Mouse (Mus musculus) granulocyte monocyte progenitor cell, adult 5-6 weeks (primary cell): ENCODE measurements around the gene Agr2. TPM values are rescaled to one million over a fixed set of nuclear protein-coding genes. Genes with fewer than 3 reads are reported as not detected.

Experiments
- ATAC-seq: replicated peaks from 2 replicates; pipeline ENCODE4 v1.8.0; 2016; ENCODE audit warnings: mild to moderate bottlenecking, moderate TSS enrichment, inconsistent platforms; ENCODE audit not compliant: poor library complexity, severe bottlenecking
- total RNA-seq, 2 experiments: library from RNA; stranded (forward) in 1 of 2; stranded (reverse) in 1 of 2; fragments of 200-712, 200-1000 nt in 1 of 2; fragments of >200 nt in 1 of 2; fragmentation: Nextera tagmentation in 1 of 2; gene quantifications; 2 replicates each; pipeline ENCODE4 v1.2.3; 2014 to 2017

Gene Agr2
- total RNA-seq, 2 experiments from 2014 or later = not detected

DNA sequence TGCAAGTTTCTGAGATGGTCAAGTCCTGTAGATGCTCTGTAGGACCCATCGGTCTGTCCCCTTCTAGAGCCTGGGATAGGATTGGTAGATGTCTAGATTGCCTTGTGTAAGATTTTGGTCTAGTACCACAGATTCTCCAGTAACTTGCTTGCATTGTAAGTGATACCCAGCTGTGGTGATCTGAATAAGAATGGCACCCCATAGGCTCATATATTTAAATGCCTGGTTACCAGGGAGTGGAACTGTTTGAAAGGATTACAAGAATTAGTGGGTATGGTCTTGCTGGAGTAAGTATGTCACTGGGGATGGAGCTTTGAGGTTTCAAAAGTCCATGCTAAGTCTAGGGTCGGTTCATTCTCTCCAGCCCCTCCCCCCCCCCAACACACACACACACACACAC is 28.0 kb downstream of the Agr2 start:
- ATAC-seq = no peak

DNA sequence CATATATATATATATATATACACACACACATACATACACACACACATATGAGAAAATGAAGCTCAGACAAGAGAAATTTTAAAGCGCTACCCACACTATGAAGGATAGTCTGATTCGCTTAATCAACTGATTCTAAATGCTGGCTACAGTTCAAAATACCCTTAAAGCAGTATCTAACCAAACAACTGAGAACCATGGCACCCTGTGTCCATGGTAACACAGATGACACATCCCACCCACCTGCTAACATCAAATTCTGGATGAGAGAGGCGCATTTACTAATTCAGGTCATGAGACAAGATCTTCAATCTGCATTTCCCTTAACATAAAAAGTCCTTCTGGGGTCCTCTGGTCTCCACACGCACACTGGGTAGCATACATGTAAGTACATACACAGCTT is 33.4 kb downstream of the Agr2 start:
- ATAC-seq = no peak

DNA sequence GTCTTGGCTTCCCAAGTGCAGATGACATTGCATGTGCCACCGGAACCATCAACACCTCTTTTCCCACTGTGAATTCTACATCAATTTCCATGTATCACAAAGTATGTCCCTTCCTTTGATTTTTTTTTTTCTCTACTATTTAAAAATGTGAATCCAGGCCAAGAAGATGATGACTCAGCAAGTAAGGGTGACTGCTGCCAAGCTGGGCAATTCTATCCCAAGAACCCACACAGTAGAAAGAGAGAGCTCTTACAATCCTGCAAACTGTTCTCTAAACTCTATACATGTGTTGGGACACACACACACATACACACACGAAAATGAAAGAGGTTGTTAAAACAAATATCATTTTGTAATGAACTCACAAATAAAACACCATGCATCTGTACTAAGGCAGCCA is 34.5 kb downstream of the Agr2 start:
- no peak for ATAC-seq

GRCm38 (mm10) chr12:36028968-36029645 is 36.4 kb downstream of the Agr2 start:
- ATAC-seq = peak; percentile 85

DNA sequence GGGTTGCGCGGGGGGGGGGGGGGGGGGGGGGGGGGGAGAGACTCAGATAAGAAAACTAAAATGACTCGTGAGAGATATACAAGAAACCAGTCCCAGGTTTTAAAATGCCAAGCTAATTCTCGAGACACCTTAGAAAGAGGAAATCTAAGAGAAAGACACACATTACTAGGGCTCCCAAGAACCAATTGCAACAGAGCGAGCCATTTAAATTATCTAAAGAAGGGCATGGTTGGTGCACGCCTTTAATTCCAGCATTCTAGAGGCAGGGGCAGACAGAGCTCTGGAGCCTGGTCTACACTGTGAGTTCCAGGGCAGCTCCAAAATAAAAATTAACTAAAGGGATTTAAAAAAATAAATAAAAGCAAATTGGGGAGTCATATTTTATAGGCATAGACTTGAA is 37.0 kb downstream of the Agr2 start:
- ATAC-seq = peak; percentile 23; the same call in 1 of the 2 replicates

GRCm38 (mm10) chr12:36030660-36031363 is 38.1 kb downstream of the Agr2 start:
- no peak for ATAC-seq

- 0 out of 2 replicates have a peak, but pooled peaks have one; percentile 21 for ATAC-seq
Observed at GRCm38 (mm10) chr12:36032419-36032818, 39.7 kb downstream of the Agr2 start.

- peak; percentile 14; the same call in 1 of the 2 replicates for ATAC-seq
Observed at GRCm38 (mm10) chr12:36035501-36035900, 42.8 kb downstream of the Agr2 start.

DNA sequence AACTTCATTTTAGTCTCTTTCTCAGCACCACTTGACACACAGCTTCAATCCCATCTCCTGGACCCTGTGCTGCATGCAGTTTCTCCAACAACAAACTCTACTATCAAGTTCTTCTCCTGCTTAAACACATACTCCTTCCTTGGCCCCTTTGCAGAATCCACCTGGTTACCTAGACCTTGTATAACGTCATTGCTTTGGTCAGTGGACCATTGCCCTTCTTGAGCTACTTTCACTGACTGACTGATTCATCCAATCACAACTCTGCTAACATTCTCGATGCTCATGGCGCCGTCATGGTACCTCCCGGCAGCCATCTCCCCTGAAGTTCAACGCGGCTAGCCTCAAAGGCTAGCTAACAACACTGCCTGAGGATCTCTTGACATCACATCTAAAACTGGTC is 43.4 kb downstream of the Agr2 start:
- no peak for ATAC-seq

DNA sequence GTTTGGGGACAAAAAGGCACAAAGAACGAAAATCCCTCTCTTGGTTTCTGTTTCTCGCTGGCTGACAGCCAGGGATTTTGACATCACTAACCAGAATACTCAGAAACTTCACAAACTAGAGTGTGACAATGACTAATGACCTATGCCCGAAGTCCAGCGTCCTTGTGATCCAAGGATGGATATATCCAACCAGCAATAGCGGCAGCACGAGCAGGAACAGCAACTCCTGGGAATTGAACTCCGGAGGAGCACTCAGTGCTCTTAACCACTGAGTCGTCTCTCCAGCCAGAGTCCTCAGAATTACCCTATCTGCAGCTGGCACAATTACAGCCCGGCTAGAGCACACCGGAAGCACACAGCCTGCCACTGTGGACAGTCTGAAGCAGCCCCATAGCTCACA is 44.1 kb downstream of the Agr2 start:
- ATAC-seq = peak; percentile 49

DNA sequence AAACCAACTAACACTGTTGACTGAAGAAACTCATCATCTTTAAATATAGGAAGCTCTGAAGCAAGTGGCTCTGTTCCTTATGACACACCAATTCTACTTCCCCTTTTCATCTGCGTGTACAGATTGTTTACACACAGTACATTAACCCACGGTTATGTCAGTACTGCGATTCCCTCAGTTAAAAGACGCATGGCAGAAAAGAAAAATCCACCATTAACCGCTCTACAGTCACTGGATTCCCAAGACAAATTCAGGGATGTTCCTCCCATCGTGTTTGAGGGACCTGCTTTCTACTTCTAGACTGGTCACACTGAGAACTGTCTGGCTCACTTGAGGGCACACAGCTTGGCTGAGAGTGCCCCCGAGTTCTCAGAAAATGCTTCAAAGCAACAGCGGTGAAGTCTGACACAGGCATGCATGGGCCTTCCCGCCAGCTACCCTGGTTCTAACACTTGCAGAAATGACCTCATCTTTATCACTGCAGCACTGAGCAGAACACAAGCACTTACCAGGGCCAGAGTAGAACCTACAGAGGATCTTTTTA is 46.9 kb downstream of the Agr2 start:
- ATAC-seq = peak; percentile 72

DNA sequence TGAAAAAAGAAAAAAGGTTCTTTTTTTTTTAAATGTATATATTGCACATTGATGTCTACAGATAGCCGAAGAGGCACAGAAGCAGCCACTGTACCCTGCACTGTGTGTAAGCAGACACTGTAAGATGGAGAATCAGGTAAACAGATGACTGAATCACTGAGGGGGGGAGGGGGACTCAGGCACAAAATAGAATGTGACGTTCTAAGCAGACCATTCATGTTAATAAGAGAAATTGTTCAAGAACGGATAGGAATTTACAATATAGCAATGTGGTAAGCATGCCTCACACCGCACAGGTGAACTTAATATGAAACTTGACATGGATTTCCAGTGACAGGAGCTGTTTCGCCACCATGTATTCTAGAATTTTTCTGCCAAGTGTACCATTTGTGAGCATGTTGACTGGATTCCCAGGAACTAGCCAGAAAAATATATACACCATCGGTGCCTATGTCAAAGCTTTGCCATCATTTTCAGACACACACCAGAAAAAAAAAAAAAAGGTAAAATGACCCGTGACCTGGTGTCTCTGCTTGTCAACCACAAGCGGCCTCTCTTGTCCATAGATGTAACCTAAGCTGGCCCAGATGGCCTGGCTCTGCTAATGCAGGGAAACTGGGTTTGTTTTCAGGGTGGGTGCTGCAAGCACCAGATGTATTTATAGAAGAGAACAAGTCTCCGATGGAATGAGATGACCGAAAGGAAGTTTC is 48.0 kb downstream of the Agr2 start:
- ATAC-seq = no peak

GRCm38 (mm10) chr12:36041281-36041589 is 48.5 kb downstream of the Agr2 start:
- no peak for ATAC-seq

DNA sequence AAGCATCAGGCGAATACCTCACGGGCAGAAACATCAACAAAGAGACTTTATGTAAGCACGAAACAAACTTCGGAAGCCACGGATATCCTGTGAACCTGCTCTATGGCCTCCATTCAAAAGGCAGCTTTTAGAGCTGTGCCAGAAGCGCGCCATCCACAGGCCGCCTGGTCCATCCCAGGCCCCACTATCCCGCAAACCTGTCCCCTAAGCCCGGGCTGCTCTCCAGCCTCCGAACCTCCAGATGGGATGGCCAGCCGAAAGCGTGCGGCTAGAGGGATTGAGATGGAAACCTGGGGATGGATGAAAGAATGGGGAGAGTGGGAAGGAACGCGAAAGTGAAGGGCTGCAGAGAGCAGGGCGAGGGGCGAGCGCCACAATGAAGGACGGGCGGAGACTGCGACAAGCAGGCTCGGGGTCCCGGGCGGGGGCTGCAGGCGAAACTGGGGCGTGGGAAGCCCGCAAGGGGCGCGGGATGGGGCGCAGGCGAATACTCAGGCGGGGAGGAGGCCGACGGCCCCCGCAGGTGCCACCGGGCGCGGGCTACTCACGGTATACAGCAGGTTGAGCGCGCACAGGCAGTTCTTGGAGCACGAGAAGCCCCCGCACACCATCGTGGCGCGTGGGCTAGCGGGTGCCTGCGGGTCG is 49.1 kb downstream of the Agr2 start:
- ATAC-seq = peak; percentile 2; the same call in 1 of the 2 replicates

GRCm38 (mm10) chr12:36042348-36042778 is 49.7 kb downstream of the Agr2 start, which contains the start of gene Tspan13:
Tspan13 (minus strand) TSS chr12:36042500.
- ATAC-seq = peak; percentile 87

GRCm38 (mm10) chr12:36044691-36045090 is 52.0 kb downstream of the Agr2 start:
- no peak for ATAC-seq

- no peak for ATAC-seq
Observed at GRCm38 (mm10) chr12:36046196-36046595, 53.5 kb downstream of the Agr2 start.

DNA sequence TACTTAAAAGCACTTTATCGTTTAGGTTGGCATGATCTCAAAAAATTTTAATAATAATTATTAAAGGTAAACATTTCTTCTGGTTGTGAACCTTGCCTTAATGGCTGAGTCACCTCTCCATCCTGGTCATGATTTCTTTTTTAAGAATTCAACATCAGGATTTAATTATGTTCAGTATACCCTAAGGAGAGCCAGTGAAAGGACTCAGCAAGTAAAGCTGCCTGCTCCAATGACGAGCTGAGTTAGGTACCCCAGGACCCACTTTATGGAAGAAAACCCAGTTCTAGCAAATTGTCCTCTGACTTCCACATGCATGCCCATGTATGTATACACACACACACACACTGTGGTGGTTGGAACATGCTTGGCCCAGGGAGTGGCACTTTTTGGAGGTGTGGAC is 54.9 kb downstream of the Agr2 start:
- ATAC-seq = no peak

- no peak for ATAC-seq
Observed at GRCm38 (mm10) chr12:36050276-36050675, 57.6 kb downstream of the Agr2 start.
